Mouse (Mus musculus): ENCODE measurements at regions not wholly inside any gene's neighbourhood (a gene's known extent, or its start where the extent isn't known, plus 50 kb on each side); places are given as distances from the start of the nearest gene placed in this dataset.

- ATAC-seq (replicated peaks; ENCODE audit: low FRiP score, low TSS enrichment, poor library complexity, severe bottlenecking) = no peak
Observed at GRCm38 (mm10) chr2:78972288-78973117, 104.6 kb downstream of the Ube2e3 start.

DNA sequence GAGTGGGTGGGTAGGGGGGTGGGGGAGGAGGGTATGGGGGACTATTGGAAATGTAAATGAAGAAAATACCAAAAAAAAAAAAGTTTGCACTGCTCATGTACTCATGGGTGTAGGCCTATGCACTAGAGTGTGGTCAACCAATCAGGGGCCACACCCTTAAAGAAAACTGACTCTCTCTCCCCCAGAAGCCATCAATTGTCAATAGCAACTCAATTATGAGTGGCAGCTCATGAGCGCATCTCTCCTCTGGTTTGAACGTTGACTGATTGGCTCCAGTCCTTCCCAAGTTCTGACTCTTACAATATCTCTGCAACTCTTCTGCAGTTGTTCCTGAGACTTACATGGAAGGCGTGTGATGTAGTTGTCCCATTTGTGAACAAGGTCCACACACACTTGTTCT lies 105.9 kb downstream of the Ube2e3 start:
- no peak for ATAC-seq (replicated peaks; ENCODE audit: low FRiP score, low TSS enrichment, poor library complexity, severe bottlenecking)

GRCm38 (mm10) chr2:78974683-78975392 lies 106.9 kb downstream of the Ube2e3 start:
- ATAC-seq (replicated peaks; ENCODE audit: low FRiP score, low TSS enrichment, poor library complexity, severe bottlenecking) = no peak

- no peak for ATAC-seq (replicated peaks; ENCODE audit: low FRiP score, low TSS enrichment, poor library complexity, severe bottlenecking)
Observed at GRCm38 (mm10) chr2:78975393-78975774, 107.5 kb downstream of the Ube2e3 start.

DNA sequence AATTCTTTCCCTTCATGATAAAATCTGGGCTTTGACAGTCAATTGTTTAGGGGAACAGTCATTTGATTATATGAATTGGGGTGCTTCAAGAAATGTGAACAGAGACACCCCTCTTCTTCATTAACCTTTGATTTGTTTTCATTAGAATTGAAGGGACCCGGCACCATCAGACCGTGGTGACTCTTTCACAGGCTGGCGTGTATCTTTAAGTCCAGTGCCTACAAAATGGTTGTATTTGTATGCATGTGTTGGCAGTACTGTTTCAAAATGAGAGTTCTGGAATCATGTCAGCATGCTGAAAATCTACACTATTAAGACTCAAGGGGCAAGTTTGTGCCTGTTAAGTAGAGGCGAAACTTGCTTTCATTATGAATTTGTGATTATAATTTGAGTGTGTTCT lies 108.2 kb downstream of the Ube2e3 start:
- ATAC-seq (replicated peaks; ENCODE audit: low FRiP score, low TSS enrichment, poor library complexity, severe bottlenecking) = no peak

DNA sequence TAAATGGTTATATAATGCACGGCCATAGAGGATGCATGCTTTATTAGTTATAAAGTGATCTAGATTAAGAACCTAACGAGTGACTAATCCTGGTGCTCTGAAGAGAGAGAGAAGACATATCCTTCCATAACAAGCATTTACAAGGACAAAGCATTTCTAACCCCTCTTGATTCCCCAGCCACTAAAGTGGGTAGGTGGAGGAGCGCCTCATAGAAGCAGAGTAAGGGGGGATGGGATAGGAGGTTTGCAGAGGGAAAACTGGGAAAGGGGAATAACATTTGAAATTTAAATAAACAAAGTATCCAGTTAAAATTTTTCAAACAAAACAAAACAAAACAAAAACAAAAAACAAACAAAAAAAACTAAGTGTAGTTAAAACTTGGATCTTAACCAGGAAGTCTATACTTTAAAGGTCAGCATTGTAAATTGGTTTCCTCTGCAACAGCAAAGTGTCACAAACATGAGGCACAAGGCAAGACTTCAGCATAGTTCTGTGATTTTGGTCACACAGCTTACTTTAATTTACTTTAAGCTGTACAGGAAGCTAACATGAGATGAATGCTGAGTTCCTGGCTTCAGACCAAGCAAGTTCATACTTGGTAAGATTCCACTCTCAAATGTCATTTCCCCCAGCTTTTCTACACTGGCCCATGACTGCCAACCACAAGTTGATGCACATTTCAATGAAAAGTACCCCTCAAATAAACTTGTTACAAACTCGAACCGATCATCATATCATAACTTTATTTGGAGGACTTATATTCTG lies 109.9 kb downstream of the Ube2e3 start:
- ATAC-seq (replicated peaks; ENCODE audit: low FRiP score, low TSS enrichment, poor library complexity, severe bottlenecking) = no peak

GRCm38 (mm10) chr2:78980019-78980418 lies 112.1 kb downstream of the Ube2e3 start:
- no peak for ATAC-seq (replicated peaks; ENCODE audit: low FRiP score, low TSS enrichment, poor library complexity, severe bottlenecking)

DNA sequence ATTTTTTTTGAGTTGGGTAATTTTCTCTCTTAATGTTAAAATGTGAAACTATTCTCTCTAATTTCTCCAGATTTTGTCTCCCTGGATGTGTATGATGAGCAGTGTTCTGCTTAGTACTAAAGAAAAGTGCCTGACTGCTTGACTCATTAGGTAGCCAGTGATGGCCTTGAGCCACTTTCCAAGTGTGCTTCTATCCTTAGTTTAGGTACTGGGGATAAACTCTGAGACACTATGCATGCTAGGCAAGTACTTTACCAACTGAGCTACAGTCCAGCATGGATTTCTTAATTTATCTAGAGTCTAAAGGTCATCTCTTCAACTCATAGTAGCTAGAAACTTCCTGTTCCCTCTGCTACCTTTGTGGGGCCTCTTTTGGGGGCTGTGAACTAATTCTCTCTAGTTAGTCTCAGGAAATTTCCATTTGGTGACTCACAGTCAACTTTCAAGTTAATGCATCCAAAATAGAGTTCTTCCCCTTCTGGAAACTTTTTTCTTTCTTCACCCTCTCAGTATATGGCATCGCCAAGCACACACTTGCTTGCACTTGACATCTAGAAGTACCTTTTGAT lies 112.8 kb downstream of the Ube2e3 start:
- ATAC-seq (replicated peaks; ENCODE audit: low FRiP score, low TSS enrichment, poor library complexity, severe bottlenecking) = no peak

DNA sequence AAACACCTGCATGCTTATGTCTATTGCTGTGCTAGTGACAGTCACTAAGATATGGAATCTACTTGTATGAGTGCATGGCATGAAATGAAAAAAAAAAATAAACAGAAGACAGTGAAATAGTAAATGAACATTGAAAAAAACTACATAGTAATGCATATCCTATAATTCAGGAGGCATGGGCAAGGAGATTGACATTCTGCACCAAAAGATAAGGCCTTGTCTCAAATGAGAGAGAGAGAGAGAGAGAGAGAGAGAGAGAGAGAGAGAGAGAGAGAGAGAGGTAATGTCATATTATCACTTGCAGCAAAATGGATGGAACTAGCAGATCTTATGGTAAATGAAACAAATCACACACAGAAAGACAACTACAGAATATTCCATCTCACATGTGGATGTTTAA lies 115.4 kb downstream of the Ube2e3 start:
- ATAC-seq (replicated peaks; ENCODE audit: low FRiP score, low TSS enrichment, poor library complexity, severe bottlenecking) = peak; percentile 72

- ATAC-seq (replicated peaks; ENCODE audit: low FRiP score, low TSS enrichment, poor library complexity, severe bottlenecking) = peak; percentile 29; the same call in 1 of the 2 replicates
Observed at GRCm38 (mm10) chr2:78983944-78984498, 116.1 kb downstream of the Ube2e3 start.

DNA sequence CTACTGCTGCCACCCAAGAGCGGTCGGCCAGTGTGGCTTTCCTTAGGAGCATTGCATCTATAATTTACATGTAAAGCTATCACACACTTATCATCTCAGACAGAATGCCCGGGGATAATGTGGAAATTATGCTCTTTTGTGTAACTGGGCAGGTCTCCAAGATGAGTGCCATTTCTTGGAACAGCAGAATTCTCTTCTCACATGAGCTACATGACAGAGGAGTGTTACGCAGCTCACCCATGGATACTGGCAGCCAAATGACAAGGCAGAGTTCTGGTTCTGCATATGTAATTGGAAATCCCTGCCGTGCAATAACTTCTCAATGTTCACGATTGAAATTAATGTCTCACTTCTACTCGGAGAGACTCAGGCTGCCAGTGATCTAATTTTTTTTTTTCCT lies 119.1 kb downstream of the Ube2e3 start:
- no peak for ATAC-seq (replicated peaks; ENCODE audit: low FRiP score, low TSS enrichment, poor library complexity, severe bottlenecking)

- no peak for ATAC-seq (replicated peaks; ENCODE audit: low FRiP score, low TSS enrichment, poor library complexity, severe bottlenecking)
Observed at GRCm38 (mm10) chr2:78987388-78987787, 119.5 kb downstream of the Ube2e3 start.

GRCm38 (mm10) chr2:78988224-78988623 lies 120.3 kb downstream of the Ube2e3 start:
- ATAC-seq (replicated peaks; ENCODE audit: low FRiP score, low TSS enrichment, poor library complexity, severe bottlenecking) = no peak

DNA sequence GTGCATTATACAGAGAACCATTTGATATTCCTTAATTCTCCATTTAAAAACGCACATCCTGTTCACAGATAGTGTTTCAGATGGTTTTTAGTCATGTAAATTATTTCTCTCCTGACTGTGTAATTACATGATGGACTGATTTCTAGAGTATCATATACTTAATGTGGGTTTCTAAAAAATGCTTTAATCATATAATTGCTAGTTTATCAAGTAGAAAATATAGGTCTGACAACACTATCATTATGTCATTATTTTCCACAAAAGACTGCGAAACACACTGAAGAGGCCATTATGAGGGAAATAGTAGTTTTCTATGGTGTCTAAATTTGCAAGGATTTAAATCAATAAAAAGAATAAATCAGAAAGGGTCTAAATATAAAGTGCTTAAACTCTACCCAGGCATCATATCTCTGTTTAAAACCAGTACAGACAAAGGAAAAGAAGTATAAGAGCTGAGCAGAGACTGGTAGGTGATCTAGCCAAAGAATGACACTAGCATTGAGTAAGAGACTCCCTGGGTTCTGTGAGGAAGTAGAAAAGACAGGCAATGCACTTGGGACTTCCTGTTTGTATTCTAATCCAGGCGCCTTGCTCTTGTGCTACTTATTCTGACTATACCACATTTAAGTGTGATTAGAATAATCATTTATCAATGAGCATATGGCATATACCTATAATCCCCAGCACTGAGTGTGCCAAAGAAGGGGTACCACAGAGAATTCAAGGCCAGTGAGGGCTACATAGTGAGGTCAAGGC lies 127.1 kb downstream of the Ube2e3 start:
- no peak for ATAC-seq (replicated peaks; ENCODE audit: low FRiP score, low TSS enrichment, poor library complexity, severe bottlenecking)

- ATAC-seq (replicated peaks; ENCODE audit: low FRiP score, low TSS enrichment, poor library complexity, severe bottlenecking) = no peak
Observed at GRCm38 (mm10) chr2:78998637-78999036, 130.7 kb downstream of the Ube2e3 start.

DNA sequence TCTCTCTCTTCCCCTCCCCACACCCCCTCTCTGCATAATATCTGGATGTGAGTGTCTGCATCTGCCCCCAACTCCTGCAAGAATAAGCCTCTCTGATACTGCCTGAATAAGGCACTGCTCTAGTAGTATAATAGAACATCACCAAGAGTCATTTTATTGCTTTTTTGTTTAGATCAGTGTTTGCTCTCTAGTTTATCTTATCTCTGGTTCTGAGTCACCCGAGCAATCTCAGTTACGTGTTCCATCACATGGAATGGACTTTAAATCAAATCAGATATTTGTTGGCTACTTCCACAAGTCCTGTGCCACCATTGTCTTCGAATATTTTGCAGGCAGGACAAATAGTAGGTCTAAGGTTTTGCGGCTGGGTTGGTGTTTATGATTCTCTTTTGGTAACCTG lies 131.5 kb downstream of the Ube2e3 start:
- ATAC-seq (replicated peaks; ENCODE audit: low FRiP score, low TSS enrichment, poor library complexity, severe bottlenecking) = no peak

DNA sequence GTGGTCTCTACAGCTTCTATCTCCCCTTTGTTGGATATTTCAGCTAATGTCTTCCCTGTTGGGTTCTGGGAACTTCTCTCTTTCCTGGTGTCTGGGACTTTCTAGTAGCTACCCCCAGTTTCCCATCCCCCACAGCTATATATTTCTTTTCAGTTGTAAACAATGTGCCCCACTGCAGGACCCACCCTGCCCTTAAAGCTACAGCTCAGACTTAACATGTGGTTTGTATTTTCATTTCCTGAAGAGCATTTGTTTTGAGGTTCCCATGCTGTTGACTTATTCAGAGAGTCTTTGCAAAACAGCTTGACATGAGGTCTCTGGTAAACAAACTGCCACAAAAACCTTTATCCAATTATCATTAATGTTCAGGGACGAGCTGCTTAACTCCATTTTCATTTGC lies 136.9 kb downstream of the Ube2e3 start:
- ATAC-seq (replicated peaks; ENCODE audit: low FRiP score, low TSS enrichment, poor library complexity, severe bottlenecking) = no peak

- ATAC-seq (replicated peaks; ENCODE audit: low FRiP score, low TSS enrichment, poor library complexity, severe bottlenecking) = peak; percentile 57; the same call in 1 of the 2 replicates
Observed at GRCm38 (mm10) chr2:79008642-79009041, 140.7 kb downstream of the Ube2e3 start.

DNA sequence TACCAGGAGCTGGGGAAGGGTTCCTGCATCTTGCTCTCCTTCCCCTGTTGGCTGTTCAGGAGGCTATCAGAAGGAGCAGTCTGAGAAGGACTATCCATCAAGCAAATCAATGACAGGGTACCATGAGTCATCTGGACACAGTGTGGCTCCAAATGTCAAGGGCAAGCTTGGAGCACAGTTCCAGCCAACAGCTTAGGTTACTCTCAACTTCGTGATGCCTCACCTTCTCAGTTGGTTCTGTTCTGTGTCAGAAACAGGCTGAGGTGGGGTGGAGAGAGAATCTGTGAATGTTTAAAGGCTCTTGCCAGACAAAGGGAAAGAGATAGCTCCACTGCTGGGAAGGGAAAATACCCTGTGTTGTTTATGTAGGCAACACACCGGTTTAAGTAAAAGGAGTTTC lies 141.9 kb downstream of the Ube2e3 start:
- ATAC-seq (replicated peaks; ENCODE audit: low FRiP score, low TSS enrichment, poor library complexity, severe bottlenecking) = no peak
